ENCODE assay signal across 17 mouse cellular contexts in genomic region chr4:143301042-143301441, GRCm38 (mm10). TPM values are rescaled to one million over a fixed set of nuclear protein-coding genes. Genes with fewer than 3 reads are reported as not detected.
A peak's percentile ranks its signal among the peaks of the same experiment; 100 is the strongest.
DNase-seq lines count a peak whose midpoint lies in the region; ATAC-seq and TF ChIP-seq lines count a peak whose summit lies in the region.
"Had no signal": no experiment of that assay in that cellular context is flagged by ENCODE, and none has a peak within 500 bp of the region (broad histone marks: within the 10 kb centered on the region; RNA-seq: fewer than 3 reads in every experiment).

No protein-coding gene starts in this region.

- DNase-seq in forebrain, embryonic 10.5 days (ENCODE audit: extremely low spot score, low spot score) = no peak
- DNase-seq in hindbrain, embryonic 11.5 days (ENCODE audit: low spot score) = no peak
- DNase-seq in midbrain, postnatal 0 days (ENCODE audit: low spot score) = no peak
- no peak for DNase-seq in cerebellum, adult 2 months
- DNase-seq: adrenal gland, postnatal 14 days; heart, adult 2 months; liver, postnatal 0 days; right cerebral cortex, postnatal 4 days; thymus, postnatal 25 days had no signal

- no peak for TF ChIP-seq CTCF in midbrain, postnatal 0 days (IDR thresholded peaks at IDR 0.05)
- TF ChIP-seq CTCF in cerebellum, adult 2 months (IDR thresholded peaks at IDR 0.05; ENCODE audit: borderline replicate concordance, insufficient read depth, low read depth, low read length) = no peak

- H3K9ac ChIP-seq in forebrain, embryonic 16.5 days (replicated peaks; ENCODE audit: low read depth, low read length) = no peak overlapping the region
- H3K9ac ChIP-seq in hindbrain, embryonic 11.5 days (ENCODE audit: low read depth, low read length) = no peak overlapping the region
- no peak overlapping the region for H3K9ac ChIP-seq in hindbrain, embryonic 16.5 days (ENCODE audit: low read depth, low read length)
- H3K9ac ChIP-seq in midbrain, embryonic 12.5 days (replicated peaks) = no peak overlapping the region
- no peak overlapping the region for H3K9ac ChIP-seq in midbrain, postnatal 0 days (replicated peaks; ENCODE audit: low read length, poor library complexity, severe bottlenecking)
- no peak overlapping the region for H3K9ac ChIP-seq in neural tube, embryonic 12.5 days
- H3K9ac ChIP-seq: liver, postnatal 0 days had no signal

- 0 out of 2 replicates have a peak overlapping the region, but pooled peaks have one; percentile 87 for H3K27ac ChIP-seq in forebrain, embryonic 10.5 days
- no peak overlapping the region for H3K27ac ChIP-seq in forebrain, embryonic 16.5 days (ENCODE audit: low read length)
- H3K27ac ChIP-seq in hindbrain, embryonic 11.5 days (ENCODE audit: low read depth, low read length) = no peak overlapping the region
- no peak overlapping the region for H3K27ac ChIP-seq in hindbrain, embryonic 16.5 days (ENCODE audit: low read depth, low read length)
- no peak overlapping the region for H3K27ac ChIP-seq in midbrain, embryonic 12.5 days (replicated peaks)
- no peak overlapping the region for H3K27ac ChIP-seq in midbrain, postnatal 0 days (ENCODE audit: low read depth, low read length)
- H3K27ac ChIP-seq in neural tube, embryonic 12.5 days = no peak overlapping the region
- H3K27ac ChIP-seq in cerebellum, adult 2 months (ENCODE audit: insufficient read depth, low read length) = no peak overlapping the region
- H3K27ac ChIP-seq: heart, adult 2 months; layer of hippocampus, adult 2 months had no signal

- peaks cover 31% of the 10 kb centered on the region for H3K27me3 ChIP-seq in forebrain, embryonic 10.5 days (ENCODE audit: poor library complexity, severe bottlenecking)
- H3K27me3 ChIP-seq in forebrain, embryonic 16.5 days (replicated peaks; ENCODE audit: control insufficient read depth, insufficient read depth, low read length) = no peaks in the 10 kb centered on the region
- H3K27me3 ChIP-seq in hindbrain, embryonic 11.5 days (ENCODE audit: control insufficient read depth, insufficient read depth, low read length) = no peaks in the 10 kb centered on the region
- no peaks in the 10 kb centered on the region for H3K27me3 ChIP-seq in hindbrain, embryonic 16.5 days (replicated peaks; ENCODE audit: control insufficient read depth, insufficient read depth, low read length)
- peaks cover 16% of the 10 kb centered on the region; the same call in 1 of the 2 replicates for H3K27me3 ChIP-seq in midbrain, embryonic 12.5 days
- 0 out of 2 replicates have a peak, but pooled peaks cover 5% of the 10 kb centered on the region for H3K27me3 ChIP-seq in midbrain, postnatal 0 days (ENCODE audit: insufficient read depth, low read length)
- H3K27me3 ChIP-seq in neural tube, embryonic 12.5 days (replicated peaks) = no peaks in the 10 kb centered on the region
- H3K27me3 ChIP-seq in cerebellum, adult 2 months (ENCODE audit: control insufficient read depth, insufficient read depth, low read length) = no peaks in the 10 kb centered on the region; the same call in 1 of the 2 replicates

- TF ChIP-seq POLR2A in cerebellum, adult 2 months (IDR thresholded peaks at IDR 0.05; ENCODE audit: borderline replicate concordance, insufficient read depth, low read length) = no peak

- H3K36me3 ChIP-seq in forebrain, embryonic 10.5 days (replicated peaks) = 0 out of 2 replicates have a peak, but pooled peaks cover 4% of the 10 kb centered on the region
- H3K36me3 ChIP-seq in forebrain, embryonic 16.5 days (ENCODE audit: control insufficient read depth, insufficient read depth) = no peaks in the 10 kb centered on the region
- H3K36me3 ChIP-seq in hindbrain, embryonic 11.5 days (ENCODE audit: control insufficient read depth, insufficient read depth, low read length) = no peaks in the 10 kb centered on the region
- H3K36me3 ChIP-seq in hindbrain, embryonic 16.5 days (ENCODE audit: control insufficient read depth, insufficient read depth, low read length) = no peaks in the 10 kb centered on the region
- H3K36me3 ChIP-seq in midbrain, embryonic 12.5 days = no peaks in the 10 kb centered on the region
- H3K36me3 ChIP-seq in midbrain, postnatal 0 days (ENCODE audit: insufficient read depth, low read length) = no peaks in the 10 kb centered on the region
- H3K36me3 ChIP-seq in neural tube, embryonic 12.5 days = no peaks in the 10 kb centered on the region

- peak overlapping the region; percentile 67 for H3K4me3 ChIP-seq in forebrain, embryonic 10.5 days
- no peak overlapping the region for H3K4me3 ChIP-seq in forebrain, embryonic 16.5 days (replicated peaks; ENCODE audit: low read length)
- H3K4me3 ChIP-seq in hindbrain, embryonic 11.5 days (ENCODE audit: low read depth, low read length) = no peak overlapping the region
- H3K4me3 ChIP-seq in hindbrain, embryonic 16.5 days (ENCODE audit: low read length) = no peak overlapping the region
- H3K4me3 ChIP-seq in midbrain, embryonic 12.5 days = no peak overlapping the region; the same call in 1 of the 2 replicates
- H3K4me3 ChIP-seq in midbrain, postnatal 0 days (ENCODE audit: low read depth, low read length) = no peak overlapping the region
- no peak overlapping the region for H3K4me3 ChIP-seq in neural tube, embryonic 12.5 days
- H3K4me3 ChIP-seq in cerebellum, adult 2 months (replicated peaks; ENCODE audit: insufficient read depth, low read depth, low read length) = no peak overlapping the region
- H3K4me3 ChIP-seq: heart, adult 2 months; layer of hippocampus, adult 2 months had no signal

- no peak for ATAC-seq in forebrain, embryonic 16.5 days
- no peak for ATAC-seq in hindbrain, embryonic 11.5 days (ENCODE audit: low FRiP score)
- ATAC-seq in hindbrain, embryonic 16.5 days = no peak
- no peak for ATAC-seq in midbrain, embryonic 12.5 days (ENCODE audit: low FRiP score, low read depth)
- ATAC-seq in midbrain, postnatal 0 days (ENCODE audit: low FRiP score) = no peak
- ATAC-seq in neural tube, embryonic 12.5 days (ENCODE audit: low FRiP score, low read depth) = no peak
- ATAC-seq: liver, postnatal 0 days had no signal

- H3K9me3 ChIP-seq in forebrain, embryonic 10.5 days = no peaks in the 10 kb centered on the region
- H3K9me3 ChIP-seq in forebrain, embryonic 16.5 days (ENCODE audit: control insufficient read depth, low read length) = no peaks in the 10 kb centered on the region
- no peaks in the 10 kb centered on the region for H3K9me3 ChIP-seq in hindbrain, embryonic 11.5 days (ENCODE audit: control insufficient read depth, low read length)
- H3K9me3 ChIP-seq in hindbrain, embryonic 16.5 days (ENCODE audit: control insufficient read depth, low read length) = no peaks in the 10 kb centered on the region
- no peaks in the 10 kb centered on the region for H3K9me3 ChIP-seq in midbrain, embryonic 12.5 days
- H3K9me3 ChIP-seq in midbrain, postnatal 0 days (ENCODE audit: low read length) = no peaks in the 10 kb centered on the region
- no peaks in the 10 kb centered on the region for H3K9me3 ChIP-seq in neural tube, embryonic 12.5 days

- peaks cover 60% of the 10 kb centered on the region for H3K4me1 ChIP-seq in forebrain, embryonic 10.5 days
- peaks cover 26% of the 10 kb centered on the region for H3K4me1 ChIP-seq in forebrain, embryonic 16.5 days (replicated peaks; ENCODE audit: control insufficient read depth, insufficient read depth, low read length)
- H3K4me1 ChIP-seq in hindbrain, embryonic 11.5 days (replicated peaks; ENCODE audit: control insufficient read depth, insufficient read depth, low read length) = peaks cover 2% of the 10 kb centered on the region; the same call in 1 of the 2 replicates
- H3K4me1 ChIP-seq in hindbrain, embryonic 16.5 days (ENCODE audit: control insufficient read depth, insufficient read depth, low read depth, low read length) = peaks cover 26% of the 10 kb centered on the region
- H3K4me1 ChIP-seq in midbrain, embryonic 12.5 days = peaks cover 44% of the 10 kb centered on the region
- H3K4me1 ChIP-seq in midbrain, postnatal 0 days (ENCODE audit: insufficient read depth, low read length) = no peaks in the 10 kb centered on the region
- H3K4me1 ChIP-seq in neural tube, embryonic 12.5 days = peaks cover 31% of the 10 kb centered on the region
- peaks cover 10% of the 10 kb centered on the region; the same call in 1 of the 2 replicates for H3K4me1 ChIP-seq in cerebellum, adult 2 months (ENCODE audit: control insufficient read depth, insufficient read depth, low read length)

- 67% methylated on average over 5 of the region's 5 CpGs for WGBS in forebrain, embryonic 10.5 days
- WGBS in forebrain, embryonic 16.5 days = 72% methylated on average over 5 of the region's 5 CpGs
- 66% methylated on average over 5 of the region's 5 CpGs for WGBS in hindbrain, embryonic 11.5 days
- WGBS in hindbrain, embryonic 16.5 days = 73% methylated on average over 5 of the region's 5 CpGs
- WGBS in midbrain, embryonic 12.5 days = 72% methylated on average over 5 of the region's 5 CpGs
- WGBS in midbrain, postnatal 0 days = 80% methylated on average over 5 of the region's 5 CpGs
- WGBS in neural tube, embryonic 12.5 days = 53% methylated on average over 5 of the region's 5 CpGs
- 58% methylated on average over 5 of the region's 5 CpGs for WGBS in cerebellum, adult 2 months

- H3K4me2 ChIP-seq in forebrain, embryonic 16.5 days (ENCODE audit: low read length) = no peak overlapping the region
- peak overlapping the region; percentile 66 for H3K4me2 ChIP-seq in hindbrain, embryonic 11.5 days (replicated peaks; ENCODE audit: low read depth, low read length)
- H3K4me2 ChIP-seq in hindbrain, embryonic 16.5 days (ENCODE audit: low read length) = no peak overlapping the region
- peak overlapping the region; percentile 65 for H3K4me2 ChIP-seq in midbrain, embryonic 12.5 days (replicated peaks)
- H3K4me2 ChIP-seq in midbrain, postnatal 0 days (ENCODE audit: low read depth, low read length, poor library complexity, severe bottlenecking) = no peak overlapping the region
- H3K4me2 ChIP-seq in neural tube, embryonic 12.5 days (replicated peaks) = peak overlapping the region; percentile 77

RNA-seq across cellular contexts. Expression of gene Pdpn, which starts 1.7 kb away (rescaled TPM):
- polyA plus RNA-seq in forebrain, embryonic 10.5 days (2016; fragmentation: Nextera tagmentation; extraction: Ambion mirVana) = 63.6 and 64.9 TPM in 2 replicates
- 41.3 and 53.3 TPM in 2 replicates for polyA plus RNA-seq in forebrain, embryonic 16.5 days (2015; fragmentation: Nextera tagmentation; extraction: Ambion mirVana)
- 134 and 135 TPM in 2 replicates for polyA plus RNA-seq in hindbrain, embryonic 11.5 days (2014; fragmentation: Nextera tagmentation; extraction: Ambion mirVana)
- polyA plus RNA-seq in hindbrain, embryonic 16.5 days (2015; fragmentation: Nextera tagmentation; extraction: Ambion mirVana) = 46.9 and 51.6 TPM in 2 replicates
- 101 and 109 TPM in 2 replicates for polyA plus RNA-seq in midbrain, embryonic 12.5 days (2016; fragmentation: Nextera tagmentation; extraction: Ambion mirVana)
- total RNA-seq in midbrain, postnatal 0 days (2014; rRNA removed) = 32.3 and 37.6 TPM in 2 replicates
- 33.6 and 35.2 TPM in 2 replicates for polyA plus RNA-seq in midbrain, postnatal 0 days (2015; fragmentation: Nextera tagmentation; extraction: Ambion mirVana)
- 116 and 121 TPM in 2 replicates for polyA plus RNA-seq in neural tube, embryonic 12.5 days (2016; fragmentation: Nextera tagmentation; extraction: Ambion mirVana)
- polyA plus RNA-seq in cerebellum, adult 2 months (2012; rRNA removed) = 7.7 and 8.4 TPM in 2 replicates
- total RNA-seq: common myeloid progenitor, adult 5-6 weeks; monocyte, adult 5-6 weeks had no signal

RNA-seq across cellular contexts. Expression of gene Lrrc38, which starts 48.5 kb away (rescaled TPM):
- polyA plus RNA-seq in forebrain, embryonic 10.5 days (2016; fragmentation: Nextera tagmentation; extraction: Ambion mirVana) = 0.12 TPM in 1 of 2 replicates, not detected in the other
- 0.09 and 0.17 TPM in 2 replicates for polyA plus RNA-seq in forebrain, embryonic 16.5 days (2015; fragmentation: Nextera tagmentation; extraction: Ambion mirVana)
- 0.51 TPM in 1 of 2 replicates, not detected in the other for polyA plus RNA-seq in hindbrain, embryonic 11.5 days (2014; fragmentation: Nextera tagmentation; extraction: Ambion mirVana)
- polyA plus RNA-seq in hindbrain, embryonic 16.5 days (2015; fragmentation: Nextera tagmentation; extraction: Ambion mirVana) = 0.38 and 0.69 TPM in 2 replicates
- 0.16 and 0.37 TPM in 2 replicates for polyA plus RNA-seq in midbrain, embryonic 12.5 days (2016; fragmentation: Nextera tagmentation; extraction: Ambion mirVana)
- total RNA-seq in midbrain, postnatal 0 days (2014; rRNA removed) = 0.33 and 2.3 TPM in 2 replicates
- 0.64 and 0.67 TPM in 2 replicates for polyA plus RNA-seq in midbrain, postnatal 0 days (2015; fragmentation: Nextera tagmentation; extraction: Ambion mirVana)
- polyA plus RNA-seq in neural tube, embryonic 12.5 days (2016; fragmentation: Nextera tagmentation; extraction: Ambion mirVana) = 0.79 and 0.86 TPM in 2 replicates
- polyA plus RNA-seq in cerebellum, adult 2 months (2012; rRNA removed) = 7.6 and 7.7 TPM in 2 replicates
- total RNA-seq: adrenal gland, postnatal 14 days; common myeloid progenitor, adult 5-6 weeks; heart, adult 2 months; monocyte, adult 5-6 weeks had no signal
- polyA plus RNA-seq: liver, postnatal 0 days; stomach, embryonic 14.5 days had no signal

Comparison
In these comparisons a context has a peak if more than half of its experiments do, and no peak if none do; other contexts are left out.
1. H3K4me2 ChIP-seq: peak in hindbrain, embryonic 11.5 days (single experiment), midbrain, embryonic 12.5 days (single experiment) and neural tube, embryonic 12.5 days (single experiment); none in forebrain, embryonic 16.5 days (single experiment), hindbrain, embryonic 16.5 days (single experiment) and midbrain, postnatal 0 days (single experiment).